Mouse (Mus musculus) limb, embryonic 12.5 days (tissue): ENCODE results near the gene Moap1. TPM values are rescaled to one million over a fixed set of nuclear protein-coding genes. Genes with fewer than 3 reads are reported as not detected.
A peak's percentile ranks its signal among the peaks of the same experiment; 100 is the strongest.

Source experiments
- ATAC-seq: fragments of 200-750 bp; cut with Nextera tagmentation; 2 replicates; pipeline ENCODE4 v1.8.0; 2017; ENCODE audit warnings: low read depth, moderate TSS enrichment; ENCODE audit not compliant: insufficient number of reproducible peaks, insufficient read depth, low FRiP score, low TSS enrichment
- H3K27ac ChIP-seq: fragments of 300-500 bp; sonication (generic); 2 replicates; pipeline ENCODE4 v1.5.1; 2016; ENCODE audit warnings: mild to moderate bottlenecking, moderate library complexity
- H3K27me3 ChIP-seq: fragments of 300-500 bp; sonication (generic); 2 replicates; pipeline ENCODE4 v1.6.1; 2016; ENCODE audit warnings: mild to moderate bottlenecking, moderate library complexity
- H3K36me3 ChIP-seq: fragments of 300-500 bp; sonication (generic); 2 replicates; pipeline ENCODE4 v1.6.1; 2016; ENCODE audit warnings: mild to moderate bottlenecking, moderate library complexity
- H3K4me1 ChIP-seq: fragments of 300-500 bp; sonication (generic); replicated peaks from 2 replicates; pipeline ENCODE4 v1.6.1; 2016
- H3K4me2 ChIP-seq: fragments of 300-500 bp; sonication (generic); 2 replicates; pipeline ENCODE4 v1.6.1; 2016; ENCODE audit warnings: mild to moderate bottlenecking, moderate library complexity
- H3K4me3 ChIP-seq: fragments of 300-500 bp; sonication (generic); replicated peaks from 2 replicates; pipeline ENCODE4 v1.5.1; 2016; ENCODE audit warnings: mild to moderate bottlenecking
- H3K9ac ChIP-seq: fragments of 300-500 bp; sonication (generic); replicated peaks from 2 replicates; pipeline ENCODE4 v1.6.1; 2016; ENCODE audit warnings: mild to moderate bottlenecking, moderate library complexity
- H3K9me3 ChIP-seq: fragments of 300-500 bp; sonication (generic); 2 replicates; pipeline ENCODE4 v1.6.1; 2016; ENCODE audit warnings: mild to moderate bottlenecking, moderate library complexity
- WGBS: fragments of 180-500 bp; shearing (Covaris S2); methylation state at CpG from one replicate; pipeline ENCODE4 v1.1.7; 2016; 5-methylcytosine and 5-hydroxymethylcytosine counted together
- polyA plus RNA-seq: library from polyadenylated mRNA; unstranded; fragments of >200 nt; fragmentation: Nextera tagmentation; extraction: Ambion mirVana; gene quantifications from 2 replicates; pipeline ENCODE4 v1.2.1, GENCODE M21; 2016

The Moap1 gene
- polyA plus RNA-seq, 1 experiment from 2014 or later: 34.1 TPM

DNA sequence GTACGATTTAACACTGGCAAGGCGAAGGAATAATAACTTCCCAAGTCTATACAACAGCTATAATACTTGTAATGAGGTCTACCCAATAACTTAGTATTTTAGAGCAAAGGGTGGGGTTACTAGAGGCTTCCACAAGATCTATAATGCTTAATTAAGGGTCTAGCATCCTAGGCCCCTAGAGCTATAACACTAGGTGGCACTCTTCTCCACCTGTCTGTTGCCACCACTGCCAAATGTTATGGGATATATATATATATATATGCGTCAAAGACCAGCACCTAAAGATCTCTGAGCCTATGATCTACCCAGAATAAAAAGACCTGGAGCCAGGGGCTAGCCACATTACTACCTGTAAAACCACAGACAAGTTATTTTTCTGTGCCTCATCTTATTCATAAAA, 3.2 kb downstream of the Moap1 start:
- H3K36me3 ChIP-seq: peaks cover 6% of the 10 kb centered on the region; the same call in 1 of the 2 replicates
- peaks cover 21% of the 10 kb centered on the region for H3K4me1 ChIP-seq
- H3K27ac ChIP-seq: no peak overlapping the region
- ATAC-seq: no peak
- 59% methylated on average over 3 of the region's 3 CpGs for WGBS
- no peak overlapping the region for H3K9ac ChIP-seq
- H3K9me3 ChIP-seq: no peaks in the 10 kb centered on the region
- H3K4me3 ChIP-seq: no peak overlapping the region
- H3K27me3 ChIP-seq: no peaks in the 10 kb centered on the region
- H3K4me2 ChIP-seq: no peak overlapping the region

DNA sequence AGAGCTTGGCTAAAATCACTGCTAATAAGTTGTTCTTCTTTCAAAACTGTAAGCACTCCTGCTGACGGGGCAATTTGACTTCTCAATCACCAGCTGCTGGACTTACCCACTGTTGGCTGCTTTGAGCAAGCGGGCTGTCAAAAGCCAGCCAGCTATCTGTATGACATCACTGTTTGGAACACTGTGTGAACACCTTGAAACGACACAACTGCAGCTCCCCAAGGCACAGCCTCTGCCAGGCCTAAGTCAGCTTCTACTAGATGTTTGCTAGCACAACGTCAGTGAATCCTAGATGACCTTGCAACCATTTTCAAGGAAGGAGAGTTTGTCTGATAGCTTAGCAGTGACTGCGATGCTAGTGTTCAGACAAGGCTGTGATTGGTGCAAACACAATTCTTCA, 4.4 kb downstream of the Moap1 start:
- Histone ChIP-seq H3K4me1 (peaks cover 12% of the 10 kb centered on the region), H3K27me3 (no peaks in the 10 kb centered on the region), H3K4me3 (no peak overlapping the region), H3K36me3 (peaks cover 6% of the 10 kb centered on the region; the same call in 1 of the 2 replicates), H3K9me3 (no peaks in the 10 kb centered on the region), H3K27ac (no peak overlapping the region), H3K9ac (no peak overlapping the region), H3K4me2 (no peak overlapping the region)
- no peak for ATAC-seq
- WGBS: 82% methylated on average over 5 of the region's 5 CpGs

DNA sequence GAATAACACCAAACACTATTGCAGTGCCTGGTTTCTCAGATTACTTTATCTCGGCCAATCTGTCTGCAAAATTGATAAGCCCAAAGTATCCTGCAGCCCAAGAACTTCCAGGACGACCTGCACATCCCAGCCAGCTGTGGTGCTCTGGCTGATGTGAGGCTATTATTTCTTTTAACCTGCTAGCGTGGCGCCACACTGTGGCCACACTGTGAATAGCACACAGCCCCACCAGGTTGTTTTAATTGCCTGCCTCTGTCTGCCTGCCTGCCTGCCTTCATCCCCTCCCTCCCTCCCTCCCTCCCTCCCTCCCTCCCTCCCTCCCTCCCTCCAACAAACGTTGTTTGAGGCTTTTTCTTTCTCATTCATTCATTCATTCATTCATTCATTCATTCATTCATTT, 10.1 kb downstream of the Moap1 start:
- H3K9me3 ChIP-seq: no peaks in the 10 kb centered on the region
- no peak for ATAC-seq
- H3K4me2 ChIP-seq: no peak overlapping the region
- H3K27me3 ChIP-seq: no peaks in the 10 kb centered on the region
- H3K4me3 ChIP-seq: no peak overlapping the region
- peaks cover 22% of the 10 kb centered on the region for H3K4me1 ChIP-seq
- 8% methylated on average over 5 of the region's 5 CpGs for WGBS
- no peak overlapping the region for H3K9ac ChIP-seq
- no peak overlapping the region for H3K27ac ChIP-seq
- no peaks in the 10 kb centered on the region for H3K36me3 ChIP-seq

DNA sequence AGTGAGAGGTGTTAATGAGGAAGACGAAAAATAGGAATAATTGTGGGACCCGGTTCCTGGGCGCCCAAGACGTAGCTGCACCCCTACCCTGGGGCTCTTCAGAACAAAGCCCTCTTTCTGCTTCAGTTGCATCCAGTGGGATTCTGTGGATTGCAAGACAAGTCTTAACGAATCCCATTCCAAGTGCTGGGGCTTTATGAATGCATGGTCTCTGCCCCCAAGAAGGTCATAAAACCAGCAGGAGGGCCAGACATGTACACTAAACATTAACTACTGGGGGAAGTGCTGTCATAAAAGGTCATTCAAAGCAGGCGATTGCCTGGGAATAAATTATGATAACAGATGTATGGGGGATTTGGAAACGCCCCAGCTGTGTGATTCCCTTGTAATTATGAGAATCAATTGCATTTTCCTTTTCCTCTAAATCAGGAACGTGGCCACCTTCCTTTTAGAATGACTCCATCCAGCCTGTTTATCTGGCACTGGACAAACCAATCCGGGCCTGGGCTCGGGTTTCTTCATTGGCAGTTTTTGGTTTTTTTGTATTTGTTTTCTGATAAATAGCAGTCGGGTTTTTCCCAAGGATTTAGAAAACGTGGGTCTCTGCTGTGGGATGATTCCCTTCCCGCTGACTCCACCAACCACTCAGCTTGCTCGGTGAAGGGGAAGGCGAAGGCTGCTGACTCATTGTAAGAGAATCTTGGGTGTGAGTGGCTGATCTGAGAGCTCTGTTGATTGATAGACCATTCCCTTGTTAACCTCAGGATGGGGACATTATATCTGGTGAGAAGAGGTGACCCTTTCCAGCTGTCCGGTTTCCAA, 12.5 kb downstream of the Moap1 start:
- H3K9me3 ChIP-seq: no peaks in the 10 kb centered on the region
- 0 out of 2 replicates have a peak overlapping the region, but pooled peaks have one; percentile 34 for H3K9ac ChIP-seq
- H3K4me1 ChIP-seq: peaks cover 22% of the 10 kb centered on the region
- peak overlapping the region; percentile 11; the same call in 1 of the 2 replicates for H3K4me3 ChIP-seq
- peak overlapping the region; percentile 97 for H3K27ac ChIP-seq
- peak overlapping the region; percentile 53 for H3K4me2 ChIP-seq
- WGBS: 14% methylated on average over 16 of the region's 16 CpGs
- no peaks in the 10 kb centered on the region for H3K36me3 ChIP-seq
- no peaks in the 10 kb centered on the region for H3K27me3 ChIP-seq
- ATAC-seq: peak; percentile 74

DNA sequence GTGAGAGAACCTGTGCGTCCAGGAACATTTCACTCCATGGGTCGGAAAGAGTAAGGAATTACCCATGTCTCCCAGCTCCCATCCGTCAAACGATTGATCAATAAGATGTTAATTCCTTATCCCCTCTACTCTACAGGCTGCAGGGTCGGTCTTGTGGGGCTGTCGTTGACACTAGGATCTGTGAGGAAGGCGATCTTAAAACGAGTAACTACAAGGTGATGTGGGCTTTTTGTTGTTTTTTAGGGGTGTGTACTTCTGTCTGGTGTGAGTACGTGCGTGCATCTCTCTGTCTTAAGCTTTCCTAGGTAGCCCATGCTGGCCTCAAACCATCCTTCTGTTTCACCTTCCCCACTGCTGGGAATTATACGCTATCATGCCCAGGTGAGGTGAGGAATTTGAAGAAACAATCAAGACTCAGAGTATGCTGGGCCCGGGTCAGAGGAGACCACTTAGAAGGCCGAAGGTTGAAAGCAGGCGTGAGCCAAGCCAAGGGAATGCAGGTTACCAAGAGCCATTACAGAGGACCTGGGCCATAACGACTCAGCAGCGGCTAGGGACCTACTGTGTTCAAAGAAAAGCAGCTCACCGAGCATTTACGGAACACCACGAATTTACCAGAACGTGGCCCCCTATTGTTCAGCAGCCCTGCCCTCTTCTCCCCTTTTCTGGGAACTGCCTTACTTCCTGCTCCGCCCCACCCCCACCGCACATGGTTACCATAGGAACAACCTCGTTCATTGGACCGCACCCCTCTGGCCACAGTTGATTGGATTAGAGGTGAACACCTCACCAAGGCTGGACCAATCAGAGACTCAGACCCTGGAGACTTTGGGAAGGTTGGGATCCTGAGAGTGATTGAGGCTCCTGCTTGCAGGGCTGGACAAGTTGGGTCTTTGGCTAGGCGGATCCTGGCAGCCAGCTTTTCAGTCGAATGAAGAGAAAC, 13.3 kb downstream of the Moap1 start:
- H3K4me1 ChIP-seq: peaks cover 22% of the 10 kb centered on the region
- 0 out of 2 replicates have a peak overlapping the region, but pooled peaks have one; percentile 34 for H3K9ac ChIP-seq
- H3K4me2 ChIP-seq: peak overlapping the region; percentile 53
- H3K9me3 ChIP-seq: no peaks in the 10 kb centered on the region
- H3K27ac ChIP-seq: peak overlapping the region; percentile 97
- no peaks in the 10 kb centered on the region for H3K27me3 ChIP-seq
- ATAC-seq: peak; percentile 95
- no peaks in the 10 kb centered on the region for H3K36me3 ChIP-seq
- H3K4me3 ChIP-seq: peak overlapping the region; percentile 26
- WGBS: 29% methylated on average over 26 of the region's 26 CpGs

DNA sequence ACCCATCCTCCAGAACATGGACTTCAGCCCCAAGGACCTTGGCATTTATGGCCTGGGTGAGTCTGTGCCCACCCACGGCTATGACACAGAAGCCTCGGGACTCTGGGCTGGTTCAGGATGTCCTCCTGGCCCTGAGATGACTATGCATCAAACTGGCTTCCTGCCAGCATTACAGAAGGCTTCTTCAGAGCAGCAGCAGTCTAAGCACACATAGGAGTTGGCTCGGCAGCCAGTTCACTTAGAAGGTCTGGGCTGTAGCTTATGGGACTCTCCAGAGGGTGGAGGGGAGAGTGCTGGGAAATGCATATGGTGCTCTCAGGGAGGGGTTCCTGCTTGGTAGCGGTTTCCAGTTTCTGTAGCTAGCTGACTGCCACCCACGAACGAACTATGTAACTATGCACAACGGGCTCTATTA, 17.7 kb downstream of the Moap1 start:
- H3K27ac ChIP-seq: no peak overlapping the region
- no peak for ATAC-seq

DNA sequence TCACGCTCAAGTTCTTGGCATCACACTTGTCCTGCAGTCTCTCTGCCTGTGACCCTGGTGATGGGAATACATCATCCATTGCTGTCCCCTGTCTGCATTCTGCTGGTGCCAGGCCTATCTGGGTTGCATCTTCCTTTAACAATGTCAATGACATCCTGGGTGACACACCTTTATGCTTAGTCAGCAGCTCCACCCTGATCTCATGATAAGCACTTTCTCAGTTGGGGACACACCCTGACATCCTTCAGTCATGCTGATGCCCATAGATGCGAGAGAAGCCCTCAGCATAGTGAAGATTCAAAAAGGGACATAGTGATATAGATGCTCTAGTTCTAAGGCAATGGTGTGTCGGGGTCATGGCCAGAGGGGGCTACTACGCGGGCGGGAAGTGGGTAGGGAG, 18.3 kb downstream of the Moap1 start:
- no peaks in the 10 kb centered on the region for H3K27me3 ChIP-seq
- H3K36me3 ChIP-seq: no peaks in the 10 kb centered on the region
- H3K4me2 ChIP-seq: no peak overlapping the region
- H3K4me1 ChIP-seq: peaks cover 6% of the 10 kb centered on the region
- H3K9ac ChIP-seq: no peak overlapping the region
- no peak overlapping the region for H3K4me3 ChIP-seq
- H3K9me3 ChIP-seq: no peaks in the 10 kb centered on the region
- ATAC-seq: no peak
- WGBS: 90% methylated on average over 6 of the region's 6 CpGs
- no peak overlapping the region for H3K27ac ChIP-seq

More for the DNA sequence above, 17.7 kb downstream of the Moap1 start:
- Histone ChIP-seq H3K9me3 (no peaks in the 10 kb centered on the region), H3K9ac (no peak overlapping the region), H3K27me3 (no peaks in the 10 kb centered on the region), H3K4me3 (no peak overlapping the region), H3K4me2 (no peak overlapping the region), H3K36me3 (no peaks in the 10 kb centered on the region), H3K4me1 (peaks cover 10% of the 10 kb centered on the region)
- 79% methylated on average over 7 of the region's 7 CpGs for WGBS

DNA sequence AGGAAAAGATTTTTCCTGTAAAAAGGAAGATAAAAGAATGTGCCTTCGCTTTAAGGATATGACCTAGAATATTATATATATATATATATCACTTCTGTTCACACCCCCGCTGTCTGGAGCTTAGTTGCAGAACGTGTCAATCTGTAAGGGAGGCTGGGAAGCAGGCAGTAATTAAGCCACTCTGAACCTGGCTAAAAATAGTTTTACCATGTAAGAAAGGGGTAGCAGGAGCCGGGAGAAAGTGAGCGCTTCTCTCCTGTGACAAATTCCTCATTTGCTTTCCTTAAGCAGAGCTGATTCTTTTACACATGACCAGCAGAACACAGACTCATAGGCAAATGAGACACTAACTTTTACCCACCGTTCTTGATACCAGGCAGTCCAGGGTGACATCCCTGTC, 19.6 kb downstream of the Moap1 start:
- no peak for ATAC-seq
- peaks cover 9% of the 10 kb centered on the region for H3K4me1 ChIP-seq
- no peak overlapping the region for H3K4me2 ChIP-seq
- H3K9ac ChIP-seq: no peak overlapping the region
- H3K27me3 ChIP-seq: no peaks in the 10 kb centered on the region
- H3K36me3 ChIP-seq: no peaks in the 10 kb centered on the region
- 61% methylated on average over 6 of the region's 6 CpGs for WGBS
- H3K27ac ChIP-seq: no peak overlapping the region
- H3K4me3 ChIP-seq: no peak overlapping the region
- no peaks in the 10 kb centered on the region for H3K9me3 ChIP-seq

DNA sequence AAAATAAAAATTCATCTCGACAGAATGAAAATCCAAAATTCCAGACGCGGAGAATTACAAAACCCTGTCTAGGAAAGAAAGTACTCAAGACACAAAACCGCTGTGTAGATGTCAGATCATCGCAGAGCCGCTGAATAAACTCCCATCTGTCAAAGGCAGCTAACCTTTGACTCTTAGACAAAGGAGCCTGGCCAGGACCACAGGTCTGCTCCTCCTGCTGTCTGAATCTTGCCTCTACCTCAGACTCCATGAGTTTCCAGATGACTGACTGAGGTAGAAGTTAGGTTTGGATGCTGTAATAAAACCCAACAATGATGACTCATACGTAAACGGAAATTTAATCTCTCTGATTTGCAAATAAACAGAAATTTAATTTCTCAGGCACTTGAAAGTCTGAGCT, 20.5 kb downstream of the Moap1 start:
- ATAC-seq: no peak
- Histone ChIP-seq H3K36me3 (no peaks in the 10 kb centered on the region), H3K4me2 (no peak overlapping the region), H3K4me1 (peaks cover 9% of the 10 kb centered on the region), H3K4me3 (no peak overlapping the region), H3K9me3 (no peaks in the 10 kb centered on the region), H3K27me3 (no peaks in the 10 kb centered on the region), H3K27ac (no peak overlapping the region), H3K9ac (no peak overlapping the region)
- 77% methylated on average over 8 of the region's 8 CpGs for WGBS

DNA sequence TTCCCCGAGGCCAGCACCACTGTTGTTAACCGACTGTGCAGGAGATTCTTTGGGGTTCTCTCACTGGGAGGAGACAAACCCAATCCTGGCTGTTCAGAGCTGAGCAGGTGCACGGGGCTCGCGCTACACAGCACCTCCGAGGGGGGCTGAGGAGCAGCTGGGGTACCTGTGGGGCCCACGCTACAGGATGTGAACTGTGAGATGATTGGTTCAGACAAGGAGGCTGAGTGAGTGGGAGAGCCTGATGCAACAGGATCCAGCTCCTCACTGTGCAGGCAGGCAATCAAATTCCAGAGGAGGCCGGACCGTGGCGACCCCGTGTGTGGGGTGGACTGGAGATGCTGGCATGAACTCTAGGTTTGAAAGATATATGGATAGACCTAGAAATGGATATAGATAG, 21.0 kb downstream of the Moap1 start:
- no peaks in the 10 kb centered on the region for H3K9me3 ChIP-seq
- 0 out of 2 replicates have a peak, but pooled peaks have one; percentile 24 for ATAC-seq
- 58% methylated on average over 11 of the region's 11 CpGs for whole genome bisulfite sequencing

More for the DNA sequence above, 21.0 kb downstream of the Moap1 start:
- H3K4me3 ChIP-seq: no peak overlapping the region
- no peaks in the 10 kb centered on the region for H3K36me3 ChIP-seq
- no peak overlapping the region for H3K9ac ChIP-seq
- no peaks in the 10 kb centered on the region for H3K27me3 ChIP-seq
- no peak overlapping the region for H3K4me2 ChIP-seq
- H3K4me1 ChIP-seq: peaks cover 9% of the 10 kb centered on the region
- no peak overlapping the region for H3K27ac ChIP-seq
